Mouse (Mus musculus): ENCODE results near the gene Gm49403.
"Not testable (repeated sequence)": the region's sequence is repeated elsewhere in the genome, so short reads cannot be mapped to it uniquely, and the experiment has no call there.

Gm49403 gene

DNA sequence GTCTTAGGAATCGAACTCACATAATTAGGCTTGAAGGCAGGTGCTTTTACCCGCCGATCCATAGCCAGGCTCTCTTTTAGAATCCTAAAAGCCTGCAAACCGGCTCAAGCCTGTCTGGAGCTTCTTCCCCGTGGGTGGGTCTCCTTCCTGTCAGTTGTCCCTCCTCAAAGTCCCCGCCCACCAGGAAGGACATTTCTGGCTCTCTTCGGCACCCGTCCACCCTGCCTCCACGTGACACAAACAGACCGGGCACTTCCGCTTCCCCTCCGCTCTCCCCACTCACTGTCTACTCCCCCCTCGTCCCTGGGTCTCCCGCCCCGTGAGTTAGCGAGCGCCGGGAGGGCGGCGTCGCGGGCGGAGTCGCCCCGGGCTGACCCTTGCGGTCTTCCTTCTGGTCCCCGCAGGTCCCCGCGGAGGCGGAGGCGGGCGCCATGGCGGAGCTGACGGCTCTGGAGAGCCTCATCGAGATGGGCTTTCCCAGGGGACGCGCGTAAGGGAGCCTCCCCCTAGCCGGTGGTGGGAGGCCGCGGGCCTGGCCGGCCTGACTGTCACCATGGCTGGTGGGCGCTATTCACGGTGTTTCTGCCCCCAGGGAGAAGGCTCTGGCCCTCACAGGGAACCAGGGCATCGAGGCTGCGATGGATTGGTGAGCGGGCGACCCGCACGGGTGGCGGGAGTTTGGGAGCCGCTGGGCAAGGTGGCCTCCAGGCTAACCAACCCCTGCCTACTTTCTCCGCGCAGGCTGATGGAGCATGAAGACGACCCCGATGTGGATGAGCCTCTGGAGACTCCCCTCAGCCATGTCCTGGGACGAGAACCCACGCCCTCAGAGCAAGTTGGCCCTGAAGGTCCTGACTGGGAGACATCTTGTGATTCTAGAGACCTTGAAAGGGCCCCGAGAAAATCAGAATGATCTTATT, 12.2 kb upstream of the Gm49403 start, which contains the start of gene Ubxn1:
Gene Ubxn1, plus strand, starts transcription at position 230 of the 920 bp plus-strand sequence.
- DNase-seq (ENCODE audit: low spot score in 2 of 2): peak; percentile 97 to 98

DNA sequence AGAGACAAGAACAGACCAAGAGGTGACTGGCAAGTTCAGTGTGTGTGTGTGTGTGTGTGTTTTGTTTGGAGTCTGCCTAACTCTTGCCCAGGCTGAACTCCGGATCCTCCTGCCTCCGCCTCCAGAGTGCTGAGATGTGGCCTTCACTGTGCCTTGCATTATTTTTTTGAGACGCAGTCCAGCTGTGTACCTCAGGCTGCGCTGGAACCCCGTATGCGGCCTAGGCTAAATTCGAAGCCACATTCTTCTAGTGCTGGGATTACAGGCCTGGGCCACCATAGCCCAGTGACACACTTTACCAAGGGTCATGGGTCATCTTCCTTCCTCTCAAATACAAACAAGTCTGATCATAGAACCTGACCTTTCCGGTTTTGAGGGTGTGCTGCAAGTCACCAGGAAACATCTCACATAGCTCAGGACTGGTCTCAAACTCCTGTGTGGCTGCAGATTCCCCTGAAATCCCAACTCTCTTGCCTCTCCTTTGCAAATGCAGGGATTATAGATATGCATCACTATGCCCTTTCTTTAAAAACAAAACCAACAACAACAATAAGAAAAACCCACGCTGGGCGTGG, 11.4 kb upstream of the Gm49403 start:
- DNase-seq (ENCODE audit: low spot score in 2 of 2): no peak

DNA sequence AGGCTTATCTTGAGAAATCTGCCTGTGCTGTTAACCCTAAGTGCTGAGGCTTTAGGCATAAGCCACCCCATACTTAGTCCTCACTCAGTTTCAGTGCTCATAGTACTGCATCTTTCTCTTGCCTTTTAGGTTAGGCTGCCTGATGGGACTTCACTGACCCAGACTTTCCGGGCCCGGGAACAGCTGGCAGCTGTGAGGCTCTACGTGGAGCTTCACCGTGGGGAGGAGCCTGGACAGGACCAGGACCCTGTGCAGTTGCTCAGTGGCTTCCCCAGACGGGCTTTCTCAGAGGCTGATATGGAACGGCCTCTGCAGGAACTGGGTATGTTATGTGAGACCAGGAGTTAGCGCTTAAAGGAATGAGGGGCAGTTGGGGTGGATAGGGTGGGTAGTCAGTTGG, 8.7 kb upstream of the Gm49403 start:
- no peak for DNase-seq (ENCODE audit: low spot score in 2 of 2)

DNA sequence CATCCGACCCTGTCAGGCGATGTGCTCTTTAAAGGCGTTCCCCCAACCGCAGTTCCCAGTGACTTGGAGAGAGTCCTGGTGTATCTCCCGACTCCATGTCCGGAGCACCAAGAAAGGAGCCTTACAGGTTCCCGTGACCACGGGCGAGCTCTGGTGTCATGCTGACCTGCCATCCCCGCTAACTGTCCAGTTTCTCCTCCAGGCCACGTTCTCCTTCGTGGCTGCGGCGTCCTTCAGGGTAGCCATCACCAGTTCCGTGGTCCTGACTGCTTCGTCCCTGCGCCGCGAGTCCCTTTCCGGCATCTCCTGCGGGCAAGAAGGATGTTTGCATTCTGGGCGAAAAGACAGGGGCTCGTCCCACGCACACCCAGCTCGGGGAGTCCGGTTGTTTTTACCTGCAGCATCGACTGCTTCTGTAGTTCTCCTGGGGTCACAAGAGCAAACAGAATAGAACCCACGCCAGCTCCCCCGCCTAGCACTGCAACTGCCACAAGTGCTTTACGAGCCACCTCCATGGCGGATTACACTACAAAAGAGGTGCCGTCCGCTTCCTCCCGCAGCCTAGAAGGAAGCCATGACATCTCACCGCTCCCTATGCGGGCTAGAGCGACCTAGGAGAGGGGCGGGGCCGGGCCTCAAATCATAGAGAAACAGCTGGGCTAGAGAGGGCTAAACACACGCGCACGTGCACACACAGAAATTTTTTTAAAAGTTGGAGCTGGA, 3.3 kb upstream of the Gm49403 start, which contains the start of gene Uqcc3:
Gene Uqcc3, minus strand, starts transcription at position 613 of the 723 bp plus-strand sequence.
- DNase-seq (ENCODE audit: low spot score in 2 of 2): peak; percentile 80 to 85

DNA sequence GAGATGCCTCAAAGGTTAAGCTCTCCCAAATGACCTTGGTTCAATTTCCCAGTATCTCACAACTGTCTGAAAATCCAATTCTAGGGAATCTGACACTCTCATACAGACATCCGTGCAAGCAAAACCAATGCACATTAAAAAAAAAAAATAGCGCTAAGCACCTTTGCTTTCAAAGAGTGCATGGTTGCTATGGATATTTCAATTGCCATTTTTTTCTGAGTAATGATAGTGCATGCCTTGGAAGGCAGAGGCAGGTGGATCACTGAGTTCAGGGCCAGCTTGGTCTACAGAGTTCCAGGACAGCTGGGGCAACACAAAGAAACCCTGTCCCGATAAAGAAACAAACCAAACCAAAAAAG, 2.7 kb upstream of the Gm49403 start:
- no peak for DNase-seq (ENCODE audit: low spot score in 2 of 2)

DNA sequence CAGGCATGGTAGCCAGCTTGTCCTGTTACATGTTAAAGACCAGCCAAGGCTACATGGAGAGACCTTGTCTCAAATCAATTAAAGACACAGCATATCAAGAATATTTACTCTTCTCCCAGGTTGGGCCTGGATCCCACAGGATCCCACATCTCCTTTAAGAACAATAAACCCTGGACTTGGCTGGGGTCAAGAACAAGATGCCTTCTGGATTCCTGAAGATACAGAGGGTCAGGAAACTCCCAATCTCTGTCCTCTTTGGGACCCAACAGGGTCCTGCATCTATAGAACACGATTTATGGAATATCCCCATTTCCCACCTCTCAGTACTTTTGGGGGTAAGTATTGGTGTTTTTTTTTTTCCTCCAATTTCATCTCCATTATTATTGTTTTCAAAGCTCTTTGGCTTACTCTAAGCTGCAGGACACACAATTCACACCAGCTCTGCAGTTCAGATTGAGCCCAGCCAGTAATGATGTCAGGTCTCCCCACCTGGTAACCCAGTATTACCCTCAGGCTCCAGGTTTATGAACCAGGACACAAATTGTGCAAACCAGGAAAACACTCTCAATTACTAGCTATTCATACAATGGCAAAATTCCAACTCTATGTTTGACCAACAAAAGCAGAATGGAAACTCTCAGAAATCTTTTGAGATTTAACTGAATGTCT, 3.3 kb downstream of the Gm49403 start:
- DNase-seq (ENCODE audit: low spot score in 2 of 2): no peak

DNA sequence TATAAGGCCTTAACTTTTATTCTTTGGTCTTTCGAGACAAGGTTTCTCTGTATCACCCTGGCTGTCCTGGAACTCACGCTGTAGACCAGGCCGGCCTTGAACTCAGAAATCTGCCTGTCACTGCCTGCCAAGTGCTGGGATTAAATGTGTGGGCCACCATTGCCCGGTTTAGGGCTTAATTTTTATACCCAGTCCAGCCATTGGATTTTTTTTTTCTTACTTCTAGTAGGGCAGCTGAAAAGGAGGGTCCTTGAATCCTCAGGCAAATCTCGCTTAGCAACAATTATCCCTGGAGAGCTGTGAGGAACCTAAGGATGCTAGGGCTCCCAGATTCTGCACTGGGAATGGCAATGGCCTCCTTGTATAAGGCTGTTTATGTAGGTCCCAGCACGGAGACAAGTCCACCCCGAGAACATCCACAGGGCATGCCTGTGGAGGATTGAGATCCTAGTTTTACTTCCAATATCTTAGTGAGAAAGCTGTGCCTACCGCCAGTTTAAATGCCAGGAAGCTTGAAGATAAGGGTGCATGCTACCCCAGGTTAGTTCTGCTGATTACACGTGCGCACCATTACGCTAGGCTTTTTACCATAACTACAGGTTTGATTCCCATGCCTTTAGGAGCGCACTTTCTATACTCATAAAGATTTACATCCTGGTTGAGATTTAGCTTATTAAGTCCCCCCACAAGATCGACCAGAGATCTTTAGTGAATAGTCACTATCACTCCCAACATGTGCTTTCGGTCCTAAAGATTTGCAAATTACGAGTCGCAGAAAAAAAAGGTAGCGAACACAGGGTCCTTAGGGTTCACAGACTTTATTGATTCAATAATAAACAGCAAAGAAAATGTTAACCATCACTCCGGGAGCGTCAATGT, 4.1 kb downstream of the Gm49403 start:
- no peak for DNase-seq (ENCODE audit: low spot score in 2 of 2)

DNA sequence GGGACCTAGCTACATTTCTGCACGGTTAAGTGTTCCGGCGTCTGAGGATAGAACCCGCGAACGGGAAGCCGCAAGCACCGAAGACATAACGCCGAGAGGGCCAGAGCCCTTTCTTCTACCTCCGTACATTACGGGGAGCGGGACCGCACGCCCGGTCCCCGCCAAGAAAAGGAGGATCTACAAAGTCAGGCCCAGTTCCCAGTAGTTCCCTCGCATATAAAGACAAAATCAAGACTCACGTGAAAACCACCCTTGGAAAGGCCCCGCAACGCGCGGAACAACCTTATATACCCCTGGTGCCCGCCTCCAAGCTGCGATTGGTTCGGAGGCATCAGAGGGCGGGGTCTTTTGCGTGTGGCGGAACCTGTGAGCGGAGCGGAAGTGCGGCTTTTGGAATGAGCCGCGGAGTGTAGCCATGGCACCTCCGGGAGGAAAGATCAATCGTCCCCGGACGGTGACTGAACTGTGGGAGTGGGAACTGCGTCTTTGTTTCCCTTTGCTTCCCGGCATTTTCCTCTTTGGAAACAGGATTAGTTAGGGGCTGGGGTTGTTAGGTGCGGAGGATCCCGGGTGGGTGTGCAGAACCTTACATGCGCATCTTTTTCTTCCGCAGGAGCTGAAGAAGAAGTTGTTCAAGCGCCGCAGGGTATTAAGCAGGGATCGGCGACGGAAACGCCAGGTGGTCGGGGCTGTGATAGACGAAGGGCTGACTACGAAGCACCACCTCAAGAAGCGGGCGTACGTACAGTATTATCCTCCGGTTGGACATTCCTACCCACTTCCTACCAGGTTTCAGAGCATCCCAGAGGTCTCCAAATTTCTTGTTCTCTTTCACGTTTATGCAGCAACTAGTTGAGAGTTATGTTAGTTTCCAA, 5.0 kb downstream of the Gm49403 start, which contains the start of the genes 1810009A15Rik and Gm49416:
Gene 1810009A15Rik, plus strand, starts transcription at position 343 of the 875 bp plus-strand sequence.
Gene Gm49416, plus strand, starts transcription at position 416 of the 875 bp plus-strand sequence.
- peak; percentile 88 to 96 for DNase-seq (ENCODE audit: low spot score in 2 of 2)

DNA sequence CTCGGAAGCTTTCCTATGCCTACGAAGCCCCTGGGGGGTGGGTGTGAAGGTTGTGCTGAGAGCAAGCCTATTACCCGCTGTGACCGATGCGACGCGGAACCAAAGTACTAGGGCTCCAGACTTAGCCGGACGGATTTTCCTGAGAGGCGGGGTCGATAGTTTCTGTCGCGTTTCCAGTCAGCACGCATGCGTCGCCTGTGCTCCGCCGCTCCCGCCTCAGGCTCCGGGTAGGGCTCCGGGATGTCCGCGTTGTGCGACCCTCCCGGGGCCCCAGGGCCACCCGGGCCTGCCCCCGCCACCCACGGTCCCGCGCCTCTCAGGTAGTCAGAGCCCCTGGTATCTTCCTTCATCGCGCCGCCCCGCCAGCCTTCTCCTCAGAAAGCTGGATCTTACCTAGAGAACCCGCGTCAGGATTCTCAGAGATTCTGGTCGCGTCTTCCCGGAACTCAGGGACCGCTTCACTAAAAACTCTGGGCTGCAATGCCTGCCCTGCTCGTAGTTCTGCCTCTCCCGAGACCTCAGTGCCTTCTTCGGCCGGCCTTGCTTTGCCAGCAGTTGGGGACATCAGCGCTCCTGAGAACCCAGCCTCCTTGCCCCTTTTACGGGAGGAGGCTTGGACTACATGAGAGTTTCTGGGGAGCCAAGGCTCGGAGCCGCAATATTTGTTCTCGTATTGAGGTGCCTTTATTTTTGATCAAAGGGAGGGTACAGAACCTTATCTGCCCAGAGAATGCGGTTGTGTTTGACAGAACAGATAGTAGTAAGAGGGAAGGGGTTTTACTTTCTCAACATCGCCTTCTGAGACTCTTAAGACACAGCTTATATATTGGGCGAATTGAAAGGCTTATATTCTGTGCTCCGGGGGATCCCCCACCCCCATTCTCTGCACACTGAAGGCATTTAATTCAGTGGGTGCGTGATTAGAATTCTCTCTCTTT, 9.4 kb downstream of the Gm49403 start, which contains the start of gene Ints5:
Gene Ints5, plus strand, starts transcription at position 177 of the 938 bp plus-strand sequence.
- DNase-seq (ENCODE audit: low spot score in 2 of 2): peak; percentile 71 to 79

DNA sequence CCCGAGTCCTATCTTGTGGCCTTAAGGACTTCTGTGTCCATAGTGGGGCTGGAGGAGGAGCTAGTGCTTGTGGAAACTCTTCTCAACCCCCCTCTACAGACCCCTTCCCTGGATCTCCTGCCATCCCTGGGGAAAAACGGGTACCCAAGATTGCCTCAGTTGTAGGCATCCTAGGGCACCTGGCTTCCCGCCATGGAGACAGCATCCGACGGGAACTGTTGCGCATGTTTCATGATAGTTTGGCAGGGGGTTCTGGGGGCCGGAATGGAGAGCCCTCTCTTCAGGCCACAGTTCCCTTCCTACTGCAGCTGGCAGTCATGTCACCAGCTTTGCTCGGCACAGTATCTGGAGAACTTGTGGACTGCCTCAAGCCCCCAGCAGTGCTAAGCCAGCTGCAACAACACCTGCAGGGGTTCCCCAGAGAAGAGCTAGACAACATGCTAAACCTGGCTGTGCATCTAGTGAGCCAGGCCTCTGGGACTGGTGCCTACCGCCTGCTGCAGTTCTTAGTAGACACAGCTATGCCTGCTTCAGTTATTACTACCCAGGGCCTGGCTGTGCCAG, 11.7 kb downstream of the Gm49403 start:
- no peak for DNase-seq (ENCODE audit: low spot score in 2 of 2)

DNA sequence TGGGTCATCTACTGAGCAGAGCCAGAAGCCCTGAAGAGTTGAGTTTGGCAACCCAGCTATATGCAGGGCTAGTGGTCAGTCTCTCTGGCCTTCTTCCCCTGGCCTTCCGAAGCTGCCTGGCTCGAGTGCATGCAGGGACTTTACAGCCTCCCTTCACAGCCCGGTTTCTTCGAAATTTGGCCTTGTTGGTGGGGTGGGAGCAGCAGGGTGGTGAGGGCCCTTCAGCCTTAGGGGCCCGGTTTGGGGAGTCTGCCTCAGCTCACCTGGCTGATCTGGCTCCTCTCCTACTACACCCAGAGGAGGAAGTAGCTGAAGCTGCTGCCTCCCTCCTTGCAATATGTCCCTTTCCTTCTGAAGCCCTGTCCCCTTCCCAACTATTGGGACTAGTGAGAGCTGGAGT, 12.5 kb downstream of the Gm49403 start:
- DNase-seq (ENCODE audit: low spot score in 2 of 2): not testable (repeated sequence)

DNA sequence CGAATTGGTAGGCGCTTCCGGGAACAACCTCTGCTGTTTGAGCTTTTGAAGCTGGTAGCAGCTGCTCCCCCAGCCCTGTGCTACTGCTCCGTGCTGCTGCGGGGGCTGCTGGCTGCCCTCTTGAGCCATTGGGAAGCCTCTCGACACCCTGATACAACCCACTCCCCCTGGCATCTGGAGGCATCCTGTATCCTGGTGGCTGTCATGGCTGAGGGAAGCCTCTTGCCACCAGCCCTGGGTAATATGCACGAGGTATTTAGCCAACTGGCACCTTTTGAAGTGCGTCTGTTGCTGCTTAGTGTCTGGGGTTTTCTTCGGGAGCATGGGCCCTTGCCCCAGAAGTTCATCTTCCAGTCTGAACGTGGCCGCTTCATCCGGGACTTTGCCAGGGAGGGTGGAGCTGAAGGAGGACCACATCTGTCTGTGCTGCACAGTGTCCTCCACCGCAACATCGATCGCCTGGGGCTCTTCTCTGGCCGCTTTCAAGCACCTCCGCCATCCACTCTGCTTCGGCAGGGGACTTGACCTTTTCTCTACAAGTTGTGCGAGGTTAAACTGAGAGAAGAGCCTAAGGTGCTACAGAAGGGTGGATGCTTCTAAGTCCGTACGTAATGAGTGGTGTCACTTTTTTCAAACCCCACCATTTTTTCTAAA, 13.6 kb downstream of the Gm49403 start:
- peak in 1 of 2 experiments; percentile 26 for DNase-seq (ENCODE audit: low spot score in 2 of 2)

DNA sequence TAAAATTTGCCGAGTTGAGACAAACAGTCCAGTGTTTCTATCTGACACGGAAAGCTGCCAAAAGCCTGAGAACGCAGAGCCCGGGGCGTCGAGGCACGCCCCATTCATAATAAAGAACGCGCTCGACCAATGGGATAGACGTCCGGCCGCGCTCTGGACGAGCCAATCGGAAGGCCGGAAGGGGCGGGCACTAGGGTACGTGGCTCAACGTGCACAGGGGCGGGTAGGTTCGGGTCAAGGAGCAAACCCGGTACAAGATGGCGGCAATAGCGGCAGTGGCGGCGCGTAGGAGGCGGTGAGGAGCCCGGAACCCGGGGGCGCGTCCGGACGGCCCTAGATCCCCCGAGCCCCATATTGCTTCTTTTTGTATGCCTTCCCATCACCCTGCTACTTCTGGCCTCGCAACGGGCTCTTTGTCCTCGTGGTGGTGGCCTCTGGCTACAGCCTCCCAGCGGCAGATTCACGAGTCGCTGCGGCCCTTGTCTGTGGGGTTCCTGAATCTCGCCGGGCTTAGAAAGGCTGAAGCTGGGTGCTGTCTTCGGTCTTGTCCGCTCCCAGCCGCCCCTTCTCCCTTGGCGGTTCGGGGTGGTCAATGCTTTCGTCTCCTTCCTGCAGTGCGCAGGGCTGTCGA, 14.2 kb downstream of the Gm49403 start, which contains the start of gene Ganab:
Gene Ganab, plus strand, starts transcription at position 207 of the 631 bp plus-strand sequence.
- peak; percentile 91 to 95 for DNase-seq (ENCODE audit: low spot score in 2 of 2)

DNA sequence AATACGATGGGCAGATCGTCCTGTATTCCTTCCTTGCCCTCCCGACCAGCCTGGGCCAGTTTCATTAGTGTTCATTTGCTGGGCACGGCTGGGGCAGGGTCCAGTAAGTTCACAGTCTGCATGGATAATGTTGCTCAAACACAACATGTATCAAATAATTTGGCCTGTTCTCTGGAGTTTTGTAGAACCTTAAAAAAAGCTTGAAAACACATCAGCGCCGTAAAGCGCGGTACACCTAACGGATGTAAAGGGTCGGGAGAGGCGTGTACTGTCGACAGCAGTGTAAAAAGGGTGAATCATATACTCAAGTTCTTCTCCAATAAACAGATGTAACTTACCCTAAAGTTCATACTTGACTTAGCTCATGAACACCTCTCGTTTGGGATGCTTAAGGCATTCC, 14.8 kb downstream of the Gm49403 start:
- DNase-seq (ENCODE audit: low spot score in 2 of 2): no peak

DNA sequence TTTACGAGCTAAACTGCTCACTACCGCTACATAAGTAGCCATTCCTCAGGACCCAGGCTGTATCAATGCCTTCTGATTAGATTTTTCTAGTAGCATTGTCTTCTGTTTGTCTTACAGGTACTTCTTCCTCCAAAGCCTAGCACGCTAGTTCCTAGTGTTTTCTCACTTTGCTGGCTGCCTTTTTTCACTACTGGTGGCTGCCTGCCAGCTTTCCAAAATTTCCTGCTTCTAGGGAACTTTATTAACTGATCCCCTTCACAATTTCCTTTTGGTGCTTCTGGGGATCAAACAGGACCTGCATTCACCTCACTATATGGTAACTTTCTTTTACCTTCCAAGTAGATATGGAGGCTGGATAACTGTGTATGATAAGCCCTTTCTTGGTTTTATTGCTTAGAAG, 15.3 kb downstream of the Gm49403 start:
- no peak for DNase-seq (ENCODE audit: low spot score in 2 of 2)

DNA sequence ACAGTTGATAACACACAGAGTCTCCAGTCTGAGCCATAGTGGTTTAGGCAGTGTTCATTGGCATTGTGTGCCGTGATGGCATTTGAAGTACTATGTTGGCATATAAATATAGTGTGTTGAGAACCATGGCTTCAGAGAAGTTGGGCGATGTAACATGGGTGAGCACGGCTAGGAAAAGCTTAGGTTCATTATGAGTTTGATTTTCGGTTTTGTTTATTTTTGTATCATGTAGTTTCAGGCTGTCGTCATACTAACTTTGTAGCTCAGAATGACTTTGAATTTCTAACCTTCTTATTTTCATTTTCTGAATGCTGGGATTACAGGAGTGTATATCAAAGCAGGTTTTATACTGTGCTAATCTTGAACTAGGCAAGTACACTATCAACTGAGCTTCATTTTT, 19.7 kb downstream of the Gm49403 start:
- no peak for DNase-seq (ENCODE audit: low spot score in 2 of 2)

DNA sequence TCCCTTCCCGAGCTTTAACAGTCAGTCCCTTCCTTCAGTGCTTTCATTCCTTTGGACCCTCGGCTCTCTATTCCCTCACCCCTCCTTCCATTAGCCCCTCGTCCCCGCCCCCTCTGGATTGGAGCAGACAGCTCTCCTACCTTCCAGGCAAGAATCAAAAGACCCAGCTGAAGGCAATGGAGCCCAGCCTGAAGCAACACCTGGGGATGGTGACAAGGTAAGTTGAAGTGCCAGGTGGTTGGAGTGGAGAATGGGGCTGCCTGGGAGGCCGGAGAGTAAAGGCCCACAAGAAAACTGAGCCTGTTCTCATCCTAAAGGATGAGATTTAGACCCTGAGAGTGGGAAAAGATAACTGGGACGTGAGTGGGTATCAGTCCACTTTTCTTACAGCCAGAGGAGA, 24.8 kb downstream of the Gm49403 start:
- no peak for DNase-seq (ENCODE audit: low spot score in 2 of 2)

Data from frontal cortex, postnatal 14 days (tissue).